Mouse (Mus musculus): ENCODE results near the gene Cds2. TPM values are rescaled to one million over a fixed set of nuclear protein-coding genes. Genes with fewer than 3 reads are reported as not detected.
A peak's percentile ranks its signal among the peaks of the same experiment; 100 is the strongest.
"Not testable (repeated sequence)": the region's sequence is repeated elsewhere in the genome, so short reads cannot be mapped to it uniquely, and the experiment has no call there.

Gene Cds2
- polyA plus RNA-seq, 1 experiment = 23.4 TPM

GRCm38 (mm10) chr2:132284492-132285139 lies 21.7 kb downstream of the Cds2 start:
- 60% methylated on average over 12 of the region's 12 CpGs for WGBS
- DNase-seq (ENCODE audit: low read depth, low spot score) = no peak

GRCm38 (mm10) chr2:132285722-132286121 lies 22.8 kb downstream of the Cds2 start:
- WGBS = 88% methylated on average over 5 of the region's 5 CpGs
- DNase-seq (ENCODE audit: low read depth, low spot score) = not testable (repeated sequence)

- DNase-seq (ENCODE audit: low read depth, low spot score) = no peak
- WGBS = 63% methylated on average over 9 of the region's 9 CpGs
These were observed 23.6 kb downstream of the Cds2 start for GRCm38 (mm10) chr2:132286376-132287076.

- WGBS = 34% methylated on average over 5 of the region's 7 CpGs
- DNase-seq (ENCODE audit: low read depth, low spot score) = not testable (repeated sequence)
These were observed 26.3 kb downstream of the Cds2 start for GRCm38 (mm10) chr2:132289213-132289612.

- 44% methylated on average over 6 of the region's 6 CpGs for WGBS
- no peak for DNase-seq (ENCODE audit: low read depth, low spot score)
These were observed 27.9 kb downstream of the Cds2 start for GRCm38 (mm10) chr2:132290808-132291207.

- 32% methylated on average over 3 of the region's 3 CpGs for WGBS
These were observed 28.3 kb downstream of the Cds2 start for GRCm38 (mm10) chr2:132291265-132291664.

GRCm38 (mm10) chr2:132292083-132292482 lies 29.1 kb downstream of the Cds2 start:
- no peak for DNase-seq (ENCODE audit: low read depth, low spot score)
- WGBS = 59% methylated on average over 4 of the region's 4 CpGs

More at GRCm38 (mm10) chr2:132291265-132291664, 28.3 kb downstream of the Cds2 start:
- no peak for DNase-seq (ENCODE audit: low read depth, low spot score)

- DNase-seq (ENCODE audit: low read depth, low spot score) = no peak
- 90% methylated on average over 10 of the region's 10 CpGs for WGBS
These were observed 30.9 kb downstream of the Cds2 start for GRCm38 (mm10) chr2:132293694-132294450.

- 41% methylated on average over 4 of the region's 4 CpGs for WGBS
- DNase-seq (ENCODE audit: low read depth, low spot score) = peak; percentile 63
These were observed 35.3 kb downstream of the Cds2 start for GRCm38 (mm10) chr2:132298250-132298649.

- 96% methylated on average over 4 of the region's 4 CpGs for WGBS
- no peak for DNase-seq (ENCODE audit: low read depth, low spot score)
These were observed 38.5 kb downstream of the Cds2 start for GRCm38 (mm10) chr2:132301436-132301835.

- DNase-seq (ENCODE audit: low read depth, low spot score) = no peak
- 87% methylated on average over 7 of the region's 7 CpGs for WGBS
These were observed 42.2 kb downstream of the Cds2 start for GRCm38 (mm10) chr2:132305165-132305564.

GRCm38 (mm10) chr2:132305988-132306387 lies 43.0 kb downstream of the Cds2 start:
- WGBS = 71% methylated on average over 4 of the region's 4 CpGs
- no peak for DNase-seq (ENCODE audit: low read depth, low spot score)

GRCm38 (mm10) chr2:132307213-132307843 lies 44.4 kb downstream of the Cds2 start:
- no peak for DNase-seq (ENCODE audit: low read depth, low spot score)
- WGBS = 89% methylated on average over 11 of the region's 11 CpGs

GRCm38 (mm10) chr2:132308829-132309228 lies 45.9 kb downstream of the Cds2 start:
- no peak for DNase-seq (ENCODE audit: low read depth, low spot score)
- 94% methylated on average over 6 of the region's 6 CpGs for WGBS

- WGBS = 93% methylated on average over 6 of the region's 6 CpGs
- no peak for DNase-seq (ENCODE audit: low read depth, low spot score)
These were observed 46.5 kb downstream of the Cds2 start for GRCm38 (mm10) chr2:132309398-132309930.

GRCm38 (mm10) chr2:132312616-132313015 lies 49.7 kb downstream of the Cds2 start:
- 82% methylated on average over 5 of the region's 5 CpGs for WGBS
- no peak for DNase-seq (ENCODE audit: low read depth, low spot score)

GRCm38 (mm10) chr2:132313568-132313967 lies 50.6 kb downstream of the Cds2 start:
- WGBS = 95% methylated on average over 2 of the region's 2 CpGs
- no peak for DNase-seq (ENCODE audit: low read depth, low spot score)

GRCm38 (mm10) chr2:132314057-132314456 lies 51.1 kb downstream of the Cds2 start:
- 85% methylated on average over 8 of the region's 8 CpGs for WGBS
- DNase-seq (ENCODE audit: low read depth, low spot score) = not testable (repeated sequence)

- no peak for DNase-seq (ENCODE audit: low read depth, low spot score)
- 37% methylated on average over 8 of the region's 8 CpGs for WGBS
These were observed 53.3 kb downstream of the Cds2 start for GRCm38 (mm10) chr2:132316041-132316808.
